Mouse (Mus musculus): ENCODE results near the gene Atp8a1. TPM values are rescaled to one million over a fixed set of nuclear protein-coding genes. Genes with fewer than 3 reads are reported as not detected.

The Atp8a1 gene
- polyA plus RNA-seq, 1 experiment from 2014 or later: 49.4 TPM

Small RNA genes within 50 kb of the gene (microRNA-seq; reads per million reads assigned to microRNA genes)
- not detected for gene Gm23617

Other genes starting within 250 kb of the Atp8a1 start
- 4.2 and 4.7 TPM in 2 replicates for gene Shisa3, start 239.6 kb downstream of the Atp8a1 start, polyA plus RNA-seq (2015; fragmentation: Nextera tagmentation; extraction: Ambion mirVana)
- gene Gm5108, start 94.2 kb upstream of the Atp8a1 start, polyA plus RNA-seq (2015; fragmentation: Nextera tagmentation; extraction: Ambion mirVana): not detected in 2 replicates
- not detected in 2 replicates for gene Gm21905, start 99.0 kb upstream of the Atp8a1 start, polyA plus RNA-seq (2015; fragmentation: Nextera tagmentation; extraction: Ambion mirVana)
- gene Grxcr1, start 184.4 kb upstream of the Atp8a1 start, polyA plus RNA-seq (2015; fragmentation: Nextera tagmentation; extraction: Ambion mirVana): 0.14 and 0.20 TPM in 2 replicates

Measured in hindbrain, embryonic 15.5 days (tissue).